Mouse (Mus musculus) G1E (cell line): ENCODE measurements around the gene 9430038I01Rik.

ENCODE experiments used
- CTCF ChIP-seq: IDR thresholded peaks from 2 replicates; pipeline ENCODE4 v1.5.1; 2012; ENCODE audit warnings: low read depth, low read length, inconsistent platforms, mixed read lengths
- GATA1 ChIP-seq: IDR thresholded peaks from 2 replicates; pipeline ENCODE4 v1.6.1; 2012; ENCODE audit warnings: borderline replicate concordance, low read length, inconsistent platforms, mixed read lengths
- TAL1 ChIP-seq: conservative IDR thresholded peaks from 2 replicates; pipeline ENCODE4 v1.6.1; 2012; ENCODE audit warnings: low read depth, low read length, inconsistent platforms, mixed read lengths

DNA sequence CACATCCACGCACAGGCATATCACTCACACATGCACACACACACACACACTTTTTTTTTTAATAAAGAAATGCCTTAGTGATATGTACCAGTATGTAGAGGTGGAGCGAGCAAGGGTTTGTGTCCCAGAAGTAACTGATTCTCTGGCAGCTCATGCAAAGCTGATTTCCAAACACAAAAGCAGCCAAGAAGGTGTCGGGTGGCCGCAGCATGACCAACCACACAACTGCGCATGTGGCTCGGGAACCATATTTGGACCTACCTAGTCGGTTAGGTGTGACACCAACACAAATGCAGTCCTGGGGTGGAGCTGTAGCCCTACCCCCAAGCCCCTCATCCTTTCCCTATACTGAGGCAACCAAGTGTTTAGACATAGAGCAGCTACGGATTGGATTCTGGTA is 45.5 kb downstream of the 9430038I01Rik start:
- TF ChIP-seq CTCF (no peak), TAL1 (no peak), GATA1 (no peak)
